Mouse (Mus musculus) MEL-GATA-1-ER (cell line): Measurements from ENCODE around the gene Ssbp4.

Experiments
- DNase-seq: peaks from one replicate; pipeline ENCODE4 v3.0.0-alpha.2; 2012; ENCODE audit warnings: low read depth; ENCODE audit errors: extremely low read depth

Gene Ssbp4

DNA sequence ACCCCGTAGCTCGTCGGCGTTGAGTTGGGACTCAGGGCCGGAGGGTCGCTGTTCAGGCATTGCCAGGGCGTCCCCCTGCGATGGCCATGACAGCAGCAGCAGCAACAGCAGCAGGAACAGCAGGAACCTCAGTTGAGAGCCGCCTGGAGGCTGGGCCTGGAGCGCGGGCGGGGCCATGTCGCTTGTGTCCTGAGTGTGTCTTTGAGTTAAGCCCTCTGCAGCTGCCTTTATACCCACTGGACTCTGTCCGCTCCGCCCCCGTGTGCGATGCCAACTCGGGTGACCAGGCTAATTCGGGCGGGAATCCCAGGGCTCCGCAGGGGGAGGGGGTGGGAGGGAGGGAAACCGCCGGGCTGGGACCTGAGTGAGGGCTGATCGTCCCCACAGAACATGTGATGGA is 22.8 kb upstream of the Ssbp4 start:
- no peak for DNase-seq

DNA sequence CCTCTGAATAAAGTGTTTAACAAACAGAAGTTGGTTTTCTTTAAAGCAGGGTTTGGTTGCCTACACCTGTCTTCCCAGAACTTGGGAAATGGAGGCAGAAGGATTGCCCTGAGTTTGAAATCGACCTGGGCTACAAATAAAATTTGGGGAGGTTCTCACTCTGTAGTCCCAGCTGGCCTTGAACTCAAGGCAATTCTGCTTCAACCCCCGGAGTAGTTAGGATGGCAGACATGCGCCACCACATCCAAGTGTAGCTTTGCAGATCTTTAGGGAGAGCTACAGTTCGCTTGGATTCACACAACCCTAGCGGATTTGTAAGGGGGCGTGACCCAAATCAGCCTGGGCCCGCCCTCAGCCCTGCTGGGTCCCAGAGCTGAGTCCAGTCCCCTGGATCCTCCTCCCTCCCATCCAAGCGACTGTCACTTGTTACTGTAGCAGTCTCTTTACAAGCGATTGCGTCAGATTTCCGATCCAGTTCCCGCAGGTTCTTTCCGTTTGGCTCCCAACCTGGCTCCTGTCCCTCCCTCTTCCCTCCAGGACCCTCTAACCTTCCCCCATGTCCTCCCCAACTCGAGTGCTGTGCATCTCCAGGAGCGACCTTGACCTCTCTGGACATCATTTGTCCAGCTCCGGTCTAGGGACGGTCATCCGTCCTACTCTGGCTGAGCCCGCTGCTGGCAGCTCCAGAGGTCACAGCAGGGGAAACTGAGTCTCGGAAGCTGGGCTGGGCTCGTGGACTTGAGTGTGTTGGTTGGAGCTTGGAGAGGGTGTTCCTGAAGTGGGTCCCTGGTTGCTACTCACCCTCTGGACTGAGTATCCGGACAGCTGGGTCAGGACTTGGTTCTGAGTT is 22.1 kb upstream of the Ssbp4 start:
- DNase-seq = peak; percentile 90

DNA sequence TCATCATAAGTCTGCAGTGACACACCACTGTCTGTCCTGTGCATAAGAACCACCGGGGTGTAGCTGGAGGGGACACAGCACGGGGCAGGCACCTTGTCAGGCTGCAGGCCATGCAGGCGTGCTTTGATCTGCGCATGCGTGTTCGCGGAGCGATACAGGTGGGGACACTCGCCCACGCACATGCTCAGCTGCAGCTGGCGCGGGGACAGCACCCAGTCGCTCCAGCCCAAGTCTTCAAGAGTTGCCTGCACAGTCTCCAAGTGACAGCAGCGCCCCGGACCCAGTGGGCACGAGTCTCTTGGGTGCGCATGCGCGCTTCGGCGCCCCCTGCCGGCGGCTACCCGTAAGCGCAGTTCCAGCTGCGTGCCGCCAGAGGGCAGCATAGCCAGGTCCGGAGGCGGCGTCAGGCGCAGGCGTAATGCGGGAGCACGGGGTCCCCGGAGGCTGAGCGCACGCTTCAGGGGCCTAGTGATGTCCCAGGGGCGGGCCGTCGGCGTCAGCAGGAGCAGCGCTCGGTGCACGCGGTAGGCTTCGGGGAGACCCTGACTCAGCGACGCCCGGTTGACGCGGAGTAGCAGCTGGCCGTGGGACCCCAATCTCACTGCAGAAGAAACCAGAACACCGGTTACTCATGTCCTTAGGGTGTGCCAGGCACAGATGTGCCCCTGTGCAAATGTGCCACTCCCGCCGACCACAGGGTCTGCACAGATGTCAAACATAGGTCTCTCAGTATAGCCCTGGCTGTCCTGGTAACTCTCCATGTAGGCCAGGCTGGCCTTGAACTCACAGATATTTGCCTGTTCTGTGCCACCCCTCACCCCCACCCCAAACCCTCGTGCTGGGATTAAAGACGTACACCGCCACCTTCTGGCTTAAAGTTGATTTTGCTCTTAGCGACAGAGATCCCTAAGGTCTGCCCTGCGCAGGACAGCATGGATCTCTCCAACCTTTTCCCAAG is 21.2 kb upstream of the Ssbp4 start:
- peak; percentile 77 for DNase-seq

GRCm38 (mm10) chr8:70628986-70629490 is 20.4 kb upstream of the Ssbp4 start:
- no peak for DNase-seq

DNA sequence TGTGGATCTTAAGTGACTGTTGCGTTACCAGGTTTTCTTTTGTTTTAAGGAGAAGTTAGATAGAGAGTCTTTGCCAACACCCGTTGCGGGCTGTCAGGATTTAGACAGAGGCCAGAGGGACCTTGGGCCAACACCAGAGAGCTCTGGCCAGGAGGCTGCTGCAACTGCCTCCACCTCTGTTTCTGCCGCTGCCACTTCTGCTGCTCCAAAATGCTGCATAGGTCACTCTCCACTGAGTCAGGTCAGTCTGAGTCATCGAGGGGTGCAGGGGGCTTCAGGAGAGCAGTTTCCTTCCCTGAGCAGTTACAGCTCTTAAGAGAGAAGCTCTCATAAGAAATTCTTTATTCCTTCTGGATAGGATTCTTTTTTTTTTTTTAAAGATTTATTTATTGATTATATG is 18.4 kb upstream of the Ssbp4 start:
- no peak for DNase-seq

GRCm38 (mm10) chr8:70625104-70625503 is 16.4 kb upstream of the Ssbp4 start:
- DNase-seq = no peak

DNA sequence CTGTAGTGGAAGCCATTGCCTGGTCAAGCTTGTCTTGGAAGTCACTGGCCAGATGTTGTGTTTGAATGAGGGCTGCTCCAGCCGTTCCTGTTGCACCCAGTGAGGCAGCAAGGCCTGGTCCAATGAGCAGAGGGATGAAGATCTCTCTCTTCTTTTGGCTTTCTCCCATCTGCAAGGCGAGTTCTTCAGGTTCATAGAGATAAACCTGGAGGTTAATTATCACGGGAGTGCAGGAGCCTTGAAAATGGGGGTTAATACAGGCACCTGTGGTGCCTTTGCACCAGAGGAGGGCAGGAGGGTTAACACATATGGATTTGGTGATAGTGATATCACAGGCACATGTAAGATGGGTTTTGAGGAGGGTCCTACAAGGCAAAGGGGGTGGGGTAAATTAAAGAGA is 13.5 kb upstream of the Ssbp4 start:
- DNase-seq = no peak

DNA sequence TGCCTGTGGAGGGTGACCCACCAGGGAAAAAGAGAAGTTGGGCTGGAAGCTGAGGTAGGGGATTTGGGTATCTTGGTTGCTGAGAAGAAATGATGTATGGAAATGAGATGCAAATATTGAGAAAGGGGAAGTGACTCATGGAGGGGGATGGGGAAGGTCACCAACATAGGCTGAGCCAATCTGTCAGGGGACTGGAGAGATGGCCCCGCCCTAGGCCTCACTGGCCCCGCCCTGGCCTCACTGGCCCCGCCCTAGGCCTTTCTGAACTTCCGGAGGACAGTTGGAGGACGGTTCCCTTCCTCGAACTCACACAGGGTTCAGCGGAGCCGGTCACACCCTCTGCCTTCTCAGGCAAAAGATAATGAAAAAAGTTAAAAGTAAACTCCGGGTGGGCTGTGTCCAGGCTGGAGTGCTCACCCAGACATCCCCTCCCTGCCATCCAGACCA is 10.2 kb upstream of the Ssbp4 start:
- DNase-seq = peak; percentile 99

GRCm38 (mm10) chr8:70617985-70618384 is 9.3 kb upstream of the Ssbp4 start:
- DNase-seq = no peak

- no peak for DNase-seq
Measured at GRCm38 (mm10) chr8:70616645-70617044, 8.0 kb upstream of the Ssbp4 start.

- no peak for DNase-seq
Measured at GRCm38 (mm10) chr8:70615894-70616293, 7.2 kb upstream of the Ssbp4 start, which contains the start of gene Lrrc25. TSS of gene Lrrc25 (plus strand) at chr8:70616155.

- DNase-seq = no peak
Measured at GRCm38 (mm10) chr8:70615281-70615680, 6.6 kb upstream of the Ssbp4 start.

- no peak for DNase-seq
Measured at GRCm38 (mm10) chr8:70614469-70614868, 5.8 kb upstream of the Ssbp4 start.

DNA sequence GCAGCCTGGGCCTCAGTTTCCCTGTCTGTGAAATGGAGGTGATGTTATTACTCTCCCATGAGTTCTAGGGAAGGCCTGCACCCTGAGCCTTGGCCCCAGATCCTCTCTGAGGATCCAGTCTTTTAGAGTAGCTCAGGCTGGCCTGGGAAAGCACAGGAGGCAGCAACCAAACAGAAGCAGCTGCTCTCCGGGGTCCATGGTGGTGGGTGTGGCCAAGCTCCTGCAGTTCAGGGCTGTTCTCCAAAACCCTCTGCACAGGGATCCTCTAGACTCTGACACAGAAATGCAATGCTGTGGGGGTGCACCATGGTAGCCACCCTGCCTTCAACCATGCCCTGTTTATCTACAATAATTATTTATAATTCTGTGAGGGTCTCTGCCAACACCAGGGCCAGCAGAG is 5.1 kb upstream of the Ssbp4 start:
- DNase-seq = no peak

- peak; percentile 80 for DNase-seq
Measured at GRCm38 (mm10) chr8:70611849-70612248, 3.2 kb upstream of the Ssbp4 start.

DNA sequence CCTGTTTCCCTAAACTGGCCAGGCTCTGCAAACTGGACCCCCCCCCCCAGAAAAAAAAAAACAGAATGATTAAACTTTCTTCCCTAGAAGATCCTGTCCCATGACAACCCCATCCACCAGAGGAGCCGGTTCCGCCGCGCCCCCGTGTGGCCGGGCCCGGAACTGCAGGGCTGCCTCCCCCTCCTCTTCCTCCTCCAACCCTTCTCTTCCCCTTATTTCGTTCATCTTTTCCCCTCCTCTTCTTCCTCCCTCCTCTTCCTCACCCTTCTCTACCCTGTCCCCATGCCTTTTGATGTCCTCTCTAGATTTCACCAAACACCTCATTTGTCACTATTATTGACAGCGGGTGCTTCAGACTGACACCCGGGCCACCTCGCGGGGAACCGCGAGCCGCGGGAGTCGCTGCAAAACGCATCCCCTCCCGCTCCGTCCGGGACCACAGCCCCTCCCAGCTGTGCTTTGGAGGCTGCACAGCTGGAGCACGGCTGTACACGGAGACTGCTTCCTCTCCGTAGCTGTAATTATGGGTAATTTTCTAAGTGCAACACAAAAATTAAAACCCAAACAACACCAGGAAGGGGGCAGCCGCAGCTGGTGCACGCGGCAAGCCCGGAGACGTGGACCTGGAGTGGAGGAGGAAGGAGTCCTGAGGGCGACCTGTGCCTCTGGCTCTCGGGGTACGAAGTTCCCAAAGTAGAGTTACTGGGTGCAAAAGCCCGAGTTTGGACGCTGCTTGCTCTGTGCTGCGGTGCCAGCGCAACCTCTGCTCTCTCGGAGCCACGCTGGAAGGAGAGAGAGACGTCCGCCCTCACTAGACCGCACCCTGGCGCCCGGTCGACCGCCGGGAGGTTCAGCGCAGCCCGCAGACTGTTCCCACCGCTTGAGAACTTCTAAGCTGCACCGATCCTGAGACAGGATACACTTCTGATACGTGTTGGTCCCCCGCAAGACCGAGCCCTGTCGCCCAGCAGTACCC is 2.4 kb upstream of the Ssbp4 start:
- no peak for DNase-seq

DNA sequence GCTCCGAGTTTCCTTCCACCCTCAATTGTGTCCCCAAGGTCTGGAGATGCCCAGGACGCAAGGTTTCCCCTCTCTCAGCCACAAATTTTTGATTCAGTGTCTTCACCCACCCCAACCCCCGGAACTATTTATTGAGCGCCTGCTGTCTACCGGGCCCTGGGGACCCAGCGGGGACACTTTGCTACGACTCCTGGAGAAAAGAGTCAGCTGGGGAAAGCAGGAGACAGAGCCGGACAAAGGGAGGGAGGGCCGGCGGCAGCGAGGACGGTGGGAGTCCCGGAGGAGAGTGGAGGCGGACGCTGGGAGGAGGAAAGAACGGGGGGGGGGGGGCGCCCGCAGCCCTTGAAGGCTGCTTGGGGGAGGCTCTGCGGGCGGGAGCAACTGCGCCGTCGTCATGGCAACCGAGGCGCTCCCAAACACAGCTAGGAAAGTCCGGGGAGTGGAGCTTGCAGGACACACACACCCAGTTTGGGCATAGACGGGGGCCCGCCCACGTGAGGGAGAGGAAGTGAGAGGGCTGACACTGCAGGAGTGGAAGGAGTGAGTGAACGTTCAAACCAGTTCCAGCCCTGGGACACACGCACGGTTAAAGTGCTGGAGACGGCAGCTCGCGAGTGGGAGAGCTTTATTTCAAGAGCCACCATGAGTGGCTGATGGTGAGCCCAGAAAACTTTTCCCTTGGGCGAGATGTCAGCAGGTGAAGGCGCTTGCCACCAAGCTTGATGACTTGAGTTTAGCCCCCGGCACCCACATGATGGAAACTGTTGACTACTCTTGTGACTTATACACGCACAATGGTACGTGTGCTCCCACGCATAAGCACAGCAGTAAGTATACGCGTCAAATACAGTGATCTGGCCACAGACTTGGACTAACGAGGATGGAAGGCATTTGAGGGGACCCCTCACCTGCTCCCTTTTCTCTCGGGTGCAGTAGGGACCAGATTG is 1.4 kb upstream of the Ssbp4 start:
- DNase-seq = peak; percentile 89

DNA sequence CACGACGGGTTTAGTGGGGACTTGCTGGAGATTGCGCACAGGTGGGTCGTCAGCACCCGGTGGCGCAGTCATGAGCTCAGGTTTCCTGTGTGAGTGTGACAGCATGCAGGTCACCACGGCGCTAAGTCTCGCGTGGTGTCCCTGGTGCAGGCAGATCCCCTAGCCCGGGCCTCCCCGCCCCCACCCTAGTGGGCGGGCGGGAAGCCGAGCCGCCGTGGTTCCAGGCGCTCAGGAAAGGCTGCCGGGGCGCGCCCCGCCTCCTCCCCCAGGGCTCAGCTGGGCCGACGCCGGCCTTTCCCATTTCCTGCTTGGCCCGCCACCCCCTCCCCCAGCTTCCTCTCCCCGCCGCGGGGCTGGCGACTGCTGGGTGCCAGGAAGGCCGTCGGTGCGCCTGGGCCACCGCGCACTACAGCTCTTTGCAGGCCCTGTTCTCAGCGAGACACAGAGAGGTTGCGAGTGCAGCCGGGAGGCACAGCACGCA is 736 bp upstream of the Ssbp4 start:
- no peak for DNase-seq
